Mouse (Mus musculus) kidney, embryonic 14.5 days (tissue): Measurements from ENCODE around the gene Arhgef3. TPM values are rescaled to one million over a fixed set of nuclear protein-coding genes. Genes with fewer than 3 reads are reported as not detected.

ENCODE experiments used
- ATAC-seq: fragments of 200-750 bp; cut with Nextera tagmentation; 2 replicates; pipeline ENCODE4 v1.8.0; 2017; ENCODE audit warnings: moderate number of reproducible peaks, mild to moderate bottlenecking, moderate TSS enrichment, moderate library complexity; ENCODE audit not compliant: low FRiP score, low TSS enrichment
- H3K27ac ChIP-seq: fragments of 300-500 bp; sonication (generic); 2 replicates; pipeline ENCODE4 v1.5.1; 2014; ENCODE audit warnings: low read depth, mild to moderate bottlenecking, low read length, moderate library complexity, mixed read lengths
- H3K27me3 ChIP-seq: fragments of 300-500 bp; sonication (generic); 2 replicates; pipeline ENCODE4 v1.6.1; 2014; ENCODE audit warnings: mild to moderate bottlenecking, low read length; ENCODE audit not compliant: control insufficient read depth, insufficient read depth
- H3K36me3 ChIP-seq: fragments of 300-500 bp; sonication (generic); 2 replicates; pipeline ENCODE4 v1.6.1; 2014; ENCODE audit warnings: low read length, mixed read lengths; ENCODE audit not compliant: control insufficient read depth, insufficient read depth
- H3K4me1 ChIP-seq: fragments of 300-500 bp; sonication (generic); 2 replicates; pipeline ENCODE4 v1.6.1; 2014; ENCODE audit warnings: low read length, mixed read lengths; ENCODE audit not compliant: control insufficient read depth, insufficient read depth
- H3K4me2 ChIP-seq: fragments of 300-500 bp; sonication (generic); replicated peaks from 2 replicates; pipeline ENCODE4 v1.6.1; 2014; ENCODE audit warnings: low read depth, mild to moderate bottlenecking, low read length
- H3K4me3 ChIP-seq: fragments of 300-500 bp; sonication (generic); 2 replicates; pipeline ENCODE4 v1.5.1; 2014; ENCODE audit warnings: mild to moderate bottlenecking, low read length
- H3K9ac ChIP-seq: fragments of 300-500 bp; sonication (generic); 2 replicates; pipeline ENCODE4 v1.6.1; 2014; ENCODE audit warnings: low read depth, mild to moderate bottlenecking, low read length, moderate library complexity
- H3K9me3 ChIP-seq: fragments of 300-500 bp; sonication (generic); 2 replicates; pipeline ENCODE4 v1.6.1; 2016; ENCODE audit warnings: low read length; ENCODE audit not compliant: control insufficient read depth
- WGBS: fragments of 180-500 bp; shearing (Covaris S2); extraction: QIAGEN DNeasy Blood & Tissue Kit; methylation state at CpG from one replicate; pipeline ENCODE4 v1.1.7; 2014; 5-methylcytosine and 5-hydroxymethylcytosine counted together
- polyA plus RNA-seq: library from polyadenylated mRNA; unstranded; fragments of >200 nt; fragmentation: Nextera tagmentation; extraction: Ambion mirVana; gene quantifications from 2 replicates; pipeline ENCODE4 v1.2.1, GENCODE M21; 2014

Gene Arhgef3
- polyA plus RNA-seq, 1 experiment from 2014 or later, result 15.0 TPM

GRCm38 (mm10) chr14:27298875-27299274 is 184.2 kb downstream of the Arhgef3 start:
- Histone ChIP-seq H3K9ac (no peak overlapping the region), H3K4me1 (0 out of 2 replicates have a peak, but pooled peaks cover 4% of the 10 kb centered on the region), H3K9me3 (no peaks in the 10 kb centered on the region), H3K36me3 (no peaks in the 10 kb centered on the region), H3K4me3 (no peak overlapping the region), H3K4me2 (no peak overlapping the region), H3K27ac (no peak overlapping the region), H3K27me3 (no peaks in the 10 kb centered on the region)
- no peak for ATAC-seq
- WGBS, result 74% methylated on average over 2 of the region's 2 CpGs

GRCm38 (mm10) chr14:27299705-27300104 is 185.0 kb downstream of the Arhgef3 start:
- no peak overlapping the region for H3K4me2 ChIP-seq
- H3K9ac ChIP-seq, result no peak overlapping the region
- 0 out of 2 replicates have a peak, but pooled peaks cover 4% of the 10 kb centered on the region for H3K4me1 ChIP-seq
- 67% methylated on average over 4 of the region's 4 CpGs for WGBS
- ATAC-seq, result no peak
- H3K9me3 ChIP-seq, result no peaks in the 10 kb centered on the region
- no peak overlapping the region for H3K4me3 ChIP-seq
- no peak overlapping the region for H3K27ac ChIP-seq
- no peaks in the 10 kb centered on the region for H3K36me3 ChIP-seq
- no peaks in the 10 kb centered on the region for H3K27me3 ChIP-seq

- H3K4me3 ChIP-seq, result no peak overlapping the region
- no peaks in the 10 kb centered on the region for H3K27me3 ChIP-seq
- WGBS, result 74% methylated on average over 5 of the region's 5 CpGs
- ATAC-seq, result no peak
- H3K36me3 ChIP-seq, result no peaks in the 10 kb centered on the region
- H3K27ac ChIP-seq, result no peak overlapping the region
- H3K9me3 ChIP-seq, result no peaks in the 10 kb centered on the region
- 0 out of 2 replicates have a peak, but pooled peaks cover under 1% of the 10 kb centered on the region for H3K4me1 ChIP-seq
- no peak overlapping the region for H3K4me2 ChIP-seq
- no peak overlapping the region for H3K9ac ChIP-seq
These were observed 187.2 kb downstream of the Arhgef3 start for GRCm38 (mm10) chr14:27301768-27302499.

GRCm38 (mm10) chr14:27303294-27303693 is 188.6 kb downstream of the Arhgef3 start:
- ATAC-seq, result no peak
- Histone ChIP-seq H3K27me3 (no peaks in the 10 kb centered on the region), H3K27ac (no peak overlapping the region), H3K4me3 (no peak overlapping the region), H3K9ac (no peak overlapping the region), H3K4me2 (no peak overlapping the region), H3K4me1 (no peaks in the 10 kb centered on the region), H3K36me3 (no peaks in the 10 kb centered on the region), H3K9me3 (no peaks in the 10 kb centered on the region)
- 67% methylated on average over 4 of the region's 4 CpGs for WGBS

GRCm38 (mm10) chr14:27304408-27304807 is 189.7 kb downstream of the Arhgef3 start:
- no peaks in the 10 kb centered on the region for H3K27me3 ChIP-seq
- H3K4me2 ChIP-seq, result no peak overlapping the region
- ATAC-seq, result no peak
- H3K9me3 ChIP-seq, result no peaks in the 10 kb centered on the region
- no peak overlapping the region for H3K4me3 ChIP-seq
- H3K36me3 ChIP-seq, result no peaks in the 10 kb centered on the region
- H3K27ac ChIP-seq, result no peak overlapping the region
- H3K9ac ChIP-seq, result no peak overlapping the region
- no peaks in the 10 kb centered on the region for H3K4me1 ChIP-seq
- WGBS, result 75% methylated on average over 4 of the region's 4 CpGs

GRCm38 (mm10) chr14:27308761-27309160 is 194.1 kb downstream of the Arhgef3 start:
- H3K9ac ChIP-seq, result no peak overlapping the region
- 74% methylated on average over 3 of the region's 3 CpGs for WGBS
- H3K27me3 ChIP-seq, result no peaks in the 10 kb centered on the region
- H3K4me1 ChIP-seq, result no peaks in the 10 kb centered on the region
- no peaks in the 10 kb centered on the region for H3K36me3 ChIP-seq
- no peak overlapping the region for H3K4me3 ChIP-seq
- no peaks in the 10 kb centered on the region for H3K9me3 ChIP-seq
- H3K27ac ChIP-seq, result no peak overlapping the region
- no peak for ATAC-seq
- H3K4me2 ChIP-seq, result no peak overlapping the region

GRCm38 (mm10) chr14:27310559-27311242 is 196.0 kb downstream of the Arhgef3 start:
- H3K9ac ChIP-seq, result no peak overlapping the region
- no peak overlapping the region for H3K4me3 ChIP-seq
- H3K27ac ChIP-seq, result no peak overlapping the region
- no peaks in the 10 kb centered on the region for H3K27me3 ChIP-seq
- no peaks in the 10 kb centered on the region for H3K9me3 ChIP-seq
- no peaks in the 10 kb centered on the region for H3K4me1 ChIP-seq
- H3K4me2 ChIP-seq, result no peak overlapping the region
- whole genome bisulfite sequencing, result 74% methylated on average over 4 of the region's 4 CpGs
- no peak for ATAC-seq
- H3K36me3 ChIP-seq, result no peaks in the 10 kb centered on the region

GRCm38 (mm10) chr14:27312380-27312779 is 197.7 kb downstream of the Arhgef3 start:
- no peaks in the 10 kb centered on the region for H3K4me1 ChIP-seq

GRCm38 (mm10) chr14:27315737-27316136 is 201.0 kb downstream of the Arhgef3 start:
- H3K4me2 ChIP-seq, result no peak overlapping the region
- H3K27me3 ChIP-seq, result no peaks in the 10 kb centered on the region
- no peak overlapping the region for H3K9ac ChIP-seq
- H3K9me3 ChIP-seq, result no peaks in the 10 kb centered on the region
- ATAC-seq, result no peak
- no peaks in the 10 kb centered on the region for H3K36me3 ChIP-seq
- 80% methylated on average over 6 of the region's 6 CpGs for WGBS
- H3K4me3 ChIP-seq, result no peak overlapping the region
- no peak overlapping the region for H3K27ac ChIP-seq
- H3K4me1 ChIP-seq, result no peaks in the 10 kb centered on the region

More at GRCm38 (mm10) chr14:27312380-27312779, 197.7 kb downstream of the Arhgef3 start:
- Histone ChIP-seq H3K27ac (no peak overlapping the region), H3K9me3 (no peaks in the 10 kb centered on the region), H3K4me3 (no peak overlapping the region), H3K27me3 (no peaks in the 10 kb centered on the region), H3K36me3 (no peaks in the 10 kb centered on the region), H3K4me2 (no peak overlapping the region), H3K9ac (no peak overlapping the region)
- no peak for ATAC-seq
- 75% methylated on average over 1 of the region's 1 CpGs for WGBS
